Mouse (Mus musculus): ENCODE data around the gene Pip4k2c.

DNA sequence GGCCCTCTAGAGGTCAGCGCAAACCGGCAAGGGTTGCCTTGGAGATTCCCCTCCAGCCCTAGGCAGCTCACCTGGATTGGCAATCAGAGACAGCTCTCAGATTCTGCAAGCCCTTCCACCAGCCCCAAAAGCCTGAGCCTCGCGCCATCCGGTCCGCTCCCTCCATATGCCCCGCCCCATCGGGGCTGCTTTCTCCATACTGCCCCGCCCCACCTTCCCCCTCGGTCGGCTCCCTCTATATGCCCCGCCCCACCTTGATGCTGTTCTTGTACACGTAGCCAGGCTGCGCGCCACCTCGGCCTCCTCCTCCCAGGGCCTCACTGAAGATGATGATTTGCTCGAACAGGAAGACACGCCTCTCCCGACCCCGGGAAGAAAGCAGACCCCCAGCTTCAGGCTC is 27.6 kb downstream of the Pip4k2c start:
- TF ChIP-seq CTCF (conservative IDR thresholded peaks at IDR 0.05; ENCODE audit: low read length): no peak
- TF ChIP-seq NANOG (IDR thresholded peaks at IDR 0.05; ENCODE audit: borderline replicate concordance, low read length): no peak

Measured in E14TG2a.4 (cell line).